Mouse (Mus musculus): ENCODE results near the gene St8sia2.
"Not testable (repeated sequence)": the region's sequence is repeated elsewhere in the genome, so short reads cannot be mapped to it uniquely, and the experiment has no call there.

St8sia2 gene

DNA sequence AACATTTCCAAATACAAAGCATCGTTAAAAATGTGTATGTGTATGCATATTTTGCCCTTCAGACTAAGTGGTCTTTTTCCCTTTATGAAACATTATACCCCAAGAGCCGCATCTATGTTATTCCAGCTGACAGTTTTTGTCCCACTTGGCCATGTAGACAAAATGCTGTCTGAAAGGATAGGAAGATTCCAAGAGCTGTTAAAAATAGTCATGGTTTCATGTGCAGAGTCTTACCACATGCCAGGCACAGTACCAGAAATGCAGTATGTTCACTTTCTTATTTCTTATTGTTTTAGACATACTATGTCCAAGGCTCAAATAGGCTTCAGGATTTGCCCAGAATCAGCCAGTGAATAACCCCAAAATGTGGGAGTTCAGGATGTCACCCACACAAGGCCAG lies 24.1 kb downstream of the St8sia2 start:
- no peak for DNase-seq (ENCODE audit: low spot score in 2 of 2)

GRCm38 (mm10) chr7:73972157-73972556 lies 41.3 kb downstream of the St8sia2 start:
- not testable (repeated sequence) for DNase-seq (ENCODE audit: low spot score in 2 of 2)

GRCm38 (mm10) chr7:73965164-73965563 lies 48.3 kb downstream of the St8sia2 start:
- DNase-seq (ENCODE audit: low spot score in 2 of 2): no peak

DNA sequence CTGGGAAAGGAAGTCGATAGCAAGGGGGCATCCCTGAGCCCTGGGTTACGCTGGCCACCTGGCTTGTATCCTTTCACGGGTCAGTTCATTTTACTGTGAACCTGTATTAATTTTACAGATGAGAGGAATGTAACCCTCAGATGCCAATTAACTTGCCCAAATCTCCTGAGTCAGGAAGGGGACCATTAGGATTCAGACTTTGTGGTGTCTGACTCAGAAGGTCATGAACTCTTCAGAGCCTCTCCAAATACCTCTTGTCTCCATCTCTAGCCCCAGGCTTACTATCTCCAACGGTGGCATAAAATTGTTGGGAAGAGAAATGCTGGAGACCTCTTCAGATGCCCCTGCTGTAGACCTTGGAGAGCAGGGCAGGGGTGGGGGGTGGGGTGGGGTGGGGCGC lies 51.1 kb downstream of the St8sia2 start:
- no peak for DNase-seq (ENCODE audit: low spot score in 2 of 2)

GRCm38 (mm10) chr7:73954441-73954840 lies 59.0 kb downstream of the St8sia2 start:
- DNase-seq (ENCODE audit: low spot score in 2 of 2): no peak

GRCm38 (mm10) chr7:73953131-73953530 lies 60.4 kb downstream of the St8sia2 start:
- no peak for DNase-seq (ENCODE audit: low spot score in 2 of 2)

DNA sequence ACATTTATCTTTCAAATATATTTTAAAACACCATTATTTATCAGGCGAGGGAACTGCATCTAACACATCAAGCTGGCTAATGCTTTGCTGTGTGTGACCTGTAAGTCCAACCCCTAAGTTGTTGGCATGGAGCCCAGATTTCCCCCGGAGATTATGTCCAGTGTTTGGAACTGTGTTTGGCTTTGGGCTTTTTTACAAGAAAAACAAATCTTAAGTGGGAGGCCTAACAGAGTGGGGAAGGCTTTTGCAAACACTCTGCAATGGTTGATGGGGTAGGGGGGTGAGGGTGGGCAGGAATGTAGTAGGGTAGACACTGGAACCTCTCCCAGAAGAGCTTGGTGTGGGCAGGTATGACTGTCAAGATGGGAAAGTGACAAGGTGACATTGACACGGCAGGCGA lies 71.8 kb downstream of the St8sia2 start:
- no peak for DNase-seq (ENCODE audit: low spot score in 2 of 2)

DNA sequence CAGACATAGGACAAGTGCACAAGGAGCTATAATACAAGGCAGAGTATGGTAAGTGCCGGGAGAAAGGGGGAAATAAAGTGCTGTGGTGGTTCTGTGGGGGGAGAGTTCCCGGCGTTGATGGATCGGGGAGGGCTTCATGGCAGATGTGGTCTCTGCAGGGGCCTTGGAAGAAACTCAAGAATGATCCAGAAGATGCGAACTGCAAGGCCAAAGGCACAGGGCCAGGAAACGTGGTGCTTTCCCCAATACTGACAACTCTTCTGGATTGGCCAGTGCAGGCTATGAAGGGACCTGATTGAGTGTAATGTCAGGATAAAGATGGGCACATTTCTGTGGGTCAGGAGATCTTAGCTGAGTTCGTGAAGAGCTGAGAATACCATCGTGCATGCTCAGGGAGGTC lies 74.3 kb downstream of the St8sia2 start:
- DNase-seq (ENCODE audit: low spot score in 2 of 2): no peak

GRCm38 (mm10) chr7:73938046-73938810 lies 75.3 kb downstream of the St8sia2 start:
- DNase-seq (ENCODE audit: low spot score in 2 of 2): no peak

- no peak for DNase-seq (ENCODE audit: low spot score in 2 of 2)
Observed at GRCm38 (mm10) chr7:73936119-73936518, 77.4 kb downstream of the St8sia2 start.

DNA sequence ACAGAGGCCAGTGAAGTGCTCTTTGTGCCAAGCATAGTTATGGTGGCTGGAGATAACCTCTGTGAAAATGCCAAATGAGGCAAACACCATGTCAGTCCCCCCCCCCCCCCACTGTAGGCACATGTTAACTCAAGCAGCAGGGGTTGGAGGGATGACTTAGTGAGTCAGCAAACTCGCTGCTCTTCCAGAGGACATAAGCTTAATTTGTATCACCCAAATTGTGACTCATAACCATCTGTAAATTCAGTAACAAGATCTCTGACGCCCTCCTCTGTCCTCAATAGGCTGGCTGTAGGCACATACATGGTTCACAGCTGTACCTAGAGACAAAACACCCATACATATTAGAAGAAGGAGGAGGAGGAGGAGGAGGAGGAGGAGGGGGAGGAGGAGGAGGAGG lies 77.8 kb downstream of the St8sia2 start:
- DNase-seq (ENCODE audit: low spot score in 2 of 2): no peak

DNA sequence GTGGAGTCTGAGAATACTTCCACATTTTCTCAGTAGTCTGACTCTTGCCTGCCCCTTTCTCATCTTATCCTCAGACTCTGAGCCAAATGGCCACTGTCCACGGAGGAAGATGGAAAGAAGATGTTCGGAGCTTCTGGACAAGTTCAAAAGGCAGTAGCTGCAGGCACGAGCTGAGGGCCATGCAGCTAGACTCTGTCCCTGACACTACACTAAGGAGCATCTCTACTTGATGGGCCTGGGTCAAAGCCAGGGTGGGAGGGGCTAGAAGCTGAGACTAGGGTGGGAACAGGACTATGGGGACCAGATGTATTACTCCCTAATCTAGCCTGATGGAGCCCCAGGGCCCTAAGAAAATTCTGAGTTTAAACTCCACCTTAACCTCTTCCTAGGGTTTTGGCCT lies 80.5 kb downstream of the St8sia2 start:
- DNase-seq (ENCODE audit: low spot score in 2 of 2): no peak

DNA sequence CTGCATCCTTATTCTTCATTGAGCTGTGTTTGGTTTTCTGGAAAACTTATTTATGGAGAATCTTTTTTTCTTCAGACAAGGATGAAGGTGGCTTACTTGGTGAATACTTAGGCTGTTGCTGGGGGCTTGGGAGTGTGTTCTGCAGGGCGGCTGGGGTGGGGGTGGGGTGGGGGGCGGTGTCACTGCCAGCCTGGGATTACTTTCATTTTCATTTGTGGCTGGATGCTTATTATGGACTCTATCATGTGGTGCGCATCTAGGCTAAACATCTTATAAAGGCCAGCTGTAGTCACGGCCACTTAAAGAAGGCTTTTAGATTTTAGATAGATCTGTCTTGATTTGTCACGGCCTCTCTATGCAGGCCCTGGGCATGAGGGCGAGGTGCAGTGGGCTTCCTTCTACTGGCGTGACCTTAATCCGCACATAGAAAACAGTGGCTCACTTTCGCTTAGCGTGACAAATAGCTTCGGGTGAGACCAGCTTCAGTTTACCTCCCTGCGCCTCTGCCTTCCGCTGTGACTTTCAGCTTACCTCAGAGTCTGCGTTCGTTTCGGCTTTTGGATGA lies 92.5 kb downstream of the St8sia2 start:
- DNase-seq (ENCODE audit: low spot score in 2 of 2): no peak

- DNase-seq (ENCODE audit: low spot score in 2 of 2): peak; percentile 89 to 91
Observed at GRCm38 (mm10) chr7:73917633-73918311, 95.7 kb downstream of the St8sia2 start.

- no peak for DNase-seq (ENCODE audit: low spot score in 2 of 2)
Observed at GRCm38 (mm10) chr7:73911899-73912298, 101.6 kb downstream of the St8sia2 start.

DNA sequence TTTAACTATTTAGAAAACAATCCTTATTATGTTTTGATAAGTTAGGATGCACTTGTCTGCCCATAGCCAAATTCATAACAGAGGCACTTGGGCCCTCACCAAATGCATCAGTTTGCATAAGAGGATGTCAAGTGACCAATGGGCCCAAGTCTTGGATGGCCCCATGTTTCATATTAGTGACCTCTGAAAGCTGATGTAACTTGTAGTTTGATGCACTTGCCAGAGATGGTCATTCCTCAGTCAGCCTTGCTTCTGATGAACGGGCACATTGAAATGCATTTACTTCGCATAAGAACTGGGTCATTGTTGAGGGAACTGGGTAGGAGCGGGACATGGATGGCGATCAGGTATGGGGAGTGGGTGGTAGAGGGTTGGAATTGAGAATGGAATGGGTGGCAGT lies 102.6 kb downstream of the St8sia2 start:
- no peak for DNase-seq (ENCODE audit: low spot score in 2 of 2)

DNA sequence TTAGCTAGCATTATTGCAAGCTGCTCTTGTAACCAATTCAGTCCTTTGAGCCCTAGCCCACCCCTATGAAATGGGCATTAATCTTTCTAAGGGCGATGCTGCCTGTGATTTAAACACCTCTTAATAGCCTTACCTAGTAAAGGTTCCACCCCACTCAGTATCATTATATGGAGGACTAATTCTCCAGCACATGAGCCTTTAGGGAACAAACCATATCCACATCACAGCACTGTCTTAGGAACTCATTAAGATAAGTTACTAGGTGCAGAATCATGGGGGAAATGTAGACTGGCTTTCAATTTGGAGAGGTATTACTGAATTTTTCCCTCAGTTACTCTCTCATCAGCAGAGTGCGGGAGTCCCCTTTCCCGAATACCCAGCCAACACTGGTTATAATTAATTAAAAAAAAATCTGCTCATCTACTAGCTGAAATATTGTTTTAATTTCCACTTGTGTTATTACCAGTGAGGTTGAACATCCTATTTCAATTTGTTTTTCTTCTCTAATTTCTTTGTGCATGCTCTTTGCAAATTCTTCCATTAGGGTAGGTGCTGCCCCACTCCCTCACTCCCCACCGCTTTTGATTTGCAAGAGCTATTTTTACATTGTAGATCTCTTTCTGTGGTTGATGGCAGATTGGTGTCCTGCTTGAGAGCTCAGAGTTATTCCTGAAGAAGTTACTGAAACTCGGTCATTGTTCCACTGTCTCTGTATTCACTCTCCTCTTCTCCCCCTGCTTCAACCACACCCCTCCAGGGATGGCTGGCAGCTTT lies 103.9 kb downstream of the St8sia2 start:
- DNase-seq (ENCODE audit: low spot score in 2 of 2): no peak

GRCm38 (mm10) chr7:73894506-73894905 lies 119.0 kb downstream of the St8sia2 start:
- no peak for DNase-seq (ENCODE audit: low spot score in 2 of 2)

DNA sequence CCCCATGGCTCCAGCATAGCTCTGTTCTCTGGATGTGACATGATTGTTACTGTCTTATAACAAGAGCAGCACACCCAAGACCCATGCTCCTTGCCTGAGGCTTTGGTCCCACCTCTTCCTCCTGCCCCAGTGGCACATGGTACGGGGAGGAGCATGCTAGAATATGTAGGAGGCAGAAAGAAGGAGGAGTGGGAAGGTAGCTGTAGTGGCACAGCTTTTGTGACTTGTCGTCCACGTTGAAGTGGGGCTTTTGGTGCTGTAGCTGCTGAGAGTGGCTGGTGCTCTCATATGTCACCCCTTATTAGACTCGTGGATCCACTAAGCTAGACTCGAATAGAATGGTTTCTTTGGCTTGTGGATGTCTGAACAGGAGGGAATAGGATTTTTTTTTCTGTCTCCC lies 121.7 kb downstream of the St8sia2 start:
- DNase-seq (ENCODE audit: low spot score in 2 of 2): no peak

GRCm38 (mm10) chr7:73890891-73891610 lies 122.4 kb downstream of the St8sia2 start:
- no peak for DNase-seq (ENCODE audit: low spot score in 2 of 2)

DNA sequence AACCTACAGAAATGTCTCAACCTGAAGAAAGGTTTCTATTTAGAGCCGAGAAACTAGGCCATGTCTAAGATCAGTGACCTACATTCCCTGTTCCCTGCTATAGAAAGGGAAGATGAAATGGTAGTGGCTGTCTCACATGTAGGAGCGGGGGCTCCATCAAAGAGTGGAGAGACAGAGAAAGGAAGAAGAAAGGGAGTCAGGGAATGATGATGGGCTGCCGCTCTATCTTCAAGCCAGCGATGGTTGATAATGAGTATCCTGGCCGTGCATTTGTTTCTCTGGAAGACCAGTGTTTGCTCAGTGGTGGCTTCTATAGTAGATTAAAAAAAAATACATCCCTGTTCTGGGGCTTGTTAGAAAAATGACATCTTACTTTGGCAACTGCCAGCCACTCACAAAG lies 123.0 kb downstream of the St8sia2 start:
- no peak for DNase-seq (ENCODE audit: low spot score in 2 of 2)
